ENCODE assay signal across 25 mouse cellular contexts in genomic region chr1:110246218-110246617, GRCm38 (mm10).
DNase-seq lines count a peak whose midpoint lies in the region; ATAC-seq lines count a peak whose summit lies in the region.
"Had no signal": no experiment of that assay in that cellular context is flagged by ENCODE, and none has a peak within 500 bp of the region (broad histone marks: within the 10 kb centered on the region; RNA-seq: fewer than 3 reads in every experiment).

No protein-coding gene starts in this region.

- H3K4me2 ChIP-seq in neural tube, embryonic 11.5 days (ENCODE audit: low read depth), result no peak overlapping the region
- no peak overlapping the region for H3K4me2 ChIP-seq in hindbrain, embryonic 13.5 days
- H3K4me2 ChIP-seq in intestine, embryonic 15.5 days (replicated peaks), result no peak overlapping the region
- H3K4me2 ChIP-seq: heart, embryonic 15.5 days; liver, embryonic 15.5 days; lung, embryonic 14.5 days; midbrain, embryonic 11.5 days had no signal

- WGBS in neural tube, embryonic 11.5 days, result 71% methylated on average over 4 of the region's 4 CpGs
- 58% methylated on average over 4 of the region's 4 CpGs for WGBS in hindbrain, embryonic 13.5 days
- WGBS in intestine, embryonic 15.5 days, result 68% methylated on average over 4 of the region's 4 CpGs

- H3K36me3 ChIP-seq in neural tube, embryonic 11.5 days (ENCODE audit: control insufficient read depth, insufficient read depth, low read length), result no peaks in the 10 kb centered on the region
- H3K36me3 ChIP-seq in hindbrain, embryonic 13.5 days, result no peaks in the 10 kb centered on the region
- H3K36me3 ChIP-seq in intestine, embryonic 15.5 days, result no peaks in the 10 kb centered on the region
- H3K36me3 ChIP-seq: heart, embryonic 15.5 days; liver, embryonic 15.5 days had no signal

- ATAC-seq in neural tube, embryonic 11.5 days (ENCODE audit: insufficient read depth, low FRiP score, low TSS enrichment), result peak; percentile 69
- ATAC-seq in hindbrain, embryonic 13.5 days (ENCODE audit: low FRiP score), result peak; percentile 86
- ATAC-seq in intestine, embryonic 15.5 days, result no peak
- no peak for ATAC-seq in megakaryocyte progenitor cell, adult 5-6 weeks (replicated peaks; ENCODE audit: poor library complexity)
- ATAC-seq: intestine, embryonic 16.5 days had no signal

- no peak overlapping the region for H3K9ac ChIP-seq in neural tube, embryonic 11.5 days (ENCODE audit: low read length)
- no peak overlapping the region for H3K9ac ChIP-seq in hindbrain, embryonic 13.5 days
- H3K9ac ChIP-seq in intestine, embryonic 15.5 days, result no peak overlapping the region
- H3K9ac ChIP-seq: heart, embryonic 15.5 days; liver, embryonic 15.5 days; lung, embryonic 14.5 days had no signal

- no peak overlapping the region for H3K4me3 ChIP-seq in neural tube, embryonic 11.5 days (ENCODE audit: low read depth, low read length)
- no peak overlapping the region for H3K4me3 ChIP-seq in hindbrain, embryonic 13.5 days
- no peak overlapping the region for H3K4me3 ChIP-seq in intestine, embryonic 15.5 days (replicated peaks)
- H3K4me3 ChIP-seq: erythroblast, embryonic 14.5 days; heart, embryonic 15.5 days; liver, embryonic 15.5 days had no signal

- H3K27me3 ChIP-seq in neural tube, embryonic 11.5 days (ENCODE audit: control insufficient read depth, insufficient read depth, low read length), result no peaks in the 10 kb centered on the region
- H3K27me3 ChIP-seq in hindbrain, embryonic 13.5 days, result no peaks in the 10 kb centered on the region
- H3K27me3 ChIP-seq in intestine, embryonic 15.5 days (replicated peaks), result no peaks in the 10 kb centered on the region
- H3K27me3 ChIP-seq: heart, embryonic 15.5 days; liver, embryonic 15.5 days had no signal

- H3K9me3 ChIP-seq in neural tube, embryonic 11.5 days (ENCODE audit: control insufficient read depth, low read length), result no peaks in the 10 kb centered on the region
- H3K9me3 ChIP-seq in hindbrain, embryonic 13.5 days, result no peaks in the 10 kb centered on the region
- no peaks in the 10 kb centered on the region for H3K9me3 ChIP-seq in intestine, embryonic 15.5 days
- H3K9me3 ChIP-seq: heart, embryonic 15.5 days; liver, embryonic 15.5 days had no signal

- no peaks in the 10 kb centered on the region for H3K4me1 ChIP-seq in neural tube, embryonic 11.5 days (ENCODE audit: control insufficient read depth, insufficient read depth, low read length)
- peaks cover 3% of the 10 kb centered on the region; the same call in 1 of the 2 replicates for H3K4me1 ChIP-seq in hindbrain, embryonic 13.5 days (replicated peaks)
- no peaks in the 10 kb centered on the region for H3K4me1 ChIP-seq in intestine, embryonic 15.5 days (replicated peaks)
- H3K4me1 ChIP-seq: heart, embryonic 15.5 days; liver, embryonic 15.5 days had no signal

- no peak overlapping the region for H3K27ac ChIP-seq in neural tube, embryonic 11.5 days (ENCODE audit: low read depth, low read length)
- no peak overlapping the region for H3K27ac ChIP-seq in hindbrain, embryonic 13.5 days
- H3K27ac ChIP-seq in intestine, embryonic 15.5 days, result no peak overlapping the region
- H3K27ac ChIP-seq: heart, embryonic 15.5 days; liver, embryonic 15.5 days had no signal

- no peak for DNase-seq in neural tube, embryonic 11.5 days (ENCODE audit: low spot score)
- DNase-seq in neural tube, embryonic 10.5 days (ENCODE audit: extremely low spot score, low spot score), result no peak
- peak; percentile 22 for DNase-seq in mesoderm, embryonic 11.5 days (ENCODE audit: low read depth, low spot score)
- DNase-seq in testis, postnatal 14 days (ENCODE audit: low spot score), result no peak
- DNase-seq: adrenal gland, adult 2 months; adrenal gland, postnatal 36 days; B cell, adult 2 months; cerebellum, adult 2 months; cerebellum, postnatal 25 days; gastrocnemius, postnatal 14 days; kidney, adult 8-10 months; kidney, postnatal 10 days; layer of hippocampus, adult 9-11 months; liver; lung, embryonic 14.5 days; lung, postnatal 14 days; thymus, postnatal 4 days had no signal

Comparison
In these comparisons a context has a peak if more than half of its experiments do, and no peak if none do; other contexts are left out.
1. ATAC-seq: peak in neural tube, embryonic 11.5 days (single experiment) and hindbrain, embryonic 13.5 days (single experiment); none in intestine, embryonic 15.5 days (single experiment) and megakaryocyte progenitor cell, adult 5-6 weeks (single experiment).